ENCODE assay signal across 9 mouse cellular contexts in genomic region chr11:118212636-118213112, GRCm38 (mm10). TPM values are rescaled to one million over a fixed set of nuclear protein-coding genes. Genes with fewer than 3 reads are reported as not detected.
DNase-seq lines count a peak whose midpoint lies in the region; ATAC-seq and TF ChIP-seq lines count a peak whose summit lies in the region.
"Had no signal": no experiment of that assay in that cellular context is flagged by ENCODE, and none has a peak within 500 bp of the region (broad histone marks: within the 10 kb centered on the region; RNA-seq: fewer than 3 reads in every experiment).

No protein-coding gene starts in this region.

- no peak overlapping the region for H3K4me3 ChIP-seq in kidney, adult 2 months (ENCODE audit: insufficient read depth, low read depth, low read length)
- H3K4me3 ChIP-seq in forebrain, embryonic 14.5 days (ENCODE audit: low read depth, low read length) = no peak overlapping the region
- H3K4me3 ChIP-seq in macrophage (ENCODE audit: inconsistent target) = peak overlapping the region; percentile 26; the same call in 1 of the 2 replicates
- no peak overlapping the region for H3K4me3 ChIP-seq in midbrain, embryonic 15.5 days
- H3K4me3 ChIP-seq: lung, embryonic 15.5 days had no signal

- H3K4me2 ChIP-seq in forebrain, embryonic 14.5 days (ENCODE audit: low read length) = no peak overlapping the region
- H3K4me2 ChIP-seq in midbrain, embryonic 15.5 days = no peak overlapping the region
- H3K4me2 ChIP-seq: lung, embryonic 15.5 days had no signal

- TF ChIP-seq CTCF in kidney, adult 2 months (conservative IDR thresholded peaks at IDR 0.05; ENCODE audit: insufficient read depth, insufficient read length, low read depth, low read length) = no peak

- 42% methylated on average over 7 of the region's 7 CpGs for WGBS in kidney, adult 2 months
- 69% methylated on average over 7 of the region's 7 CpGs for WGBS in forebrain, embryonic 14.5 days
- WGBS in macrophage (ENCODE audit: missing documents) = 20% methylated on average over 7 of the region's 7 CpGs
- 62% methylated on average over 7 of the region's 7 CpGs for WGBS in midbrain, embryonic 15.5 days

- peak overlapping the region; percentile 4; the same call in 1 of the 2 replicates for H3K27ac ChIP-seq in kidney, adult 2 months (ENCODE audit: insufficient read depth, low read depth, low read length)
- H3K27ac ChIP-seq in forebrain, embryonic 14.5 days (ENCODE audit: low read depth, low read length) = 0 out of 2 replicates have a peak overlapping the region, but pooled peaks have one; percentile 27
- H3K27ac ChIP-seq in macrophage = peak overlapping the region; percentile 81
- H3K27ac ChIP-seq in midbrain, embryonic 15.5 days = no peak overlapping the region; the same call in 1 of the 2 replicates

- H3K27me3 ChIP-seq in kidney, adult 2 months (replicated peaks; ENCODE audit: control insufficient read depth, insufficient read depth, low read length) = no peaks in the 10 kb centered on the region
- H3K27me3 ChIP-seq in forebrain, embryonic 14.5 days (replicated peaks; ENCODE audit: control insufficient read depth, insufficient read depth, low read length) = no peaks in the 10 kb centered on the region
- no peaks in the 10 kb centered on the region for H3K27me3 ChIP-seq in midbrain, embryonic 15.5 days (replicated peaks)
- H3K27me3 ChIP-seq: lung, embryonic 15.5 days had no signal

- H3K4me1 ChIP-seq in kidney, adult 2 months (ENCODE audit: control insufficient read depth, insufficient read depth, low read length) = peaks cover 50% of the 10 kb centered on the region
- H3K4me1 ChIP-seq in forebrain, embryonic 14.5 days (ENCODE audit: control insufficient read depth, insufficient read depth, low read length) = peaks cover 35% of the 10 kb centered on the region
- H3K4me1 ChIP-seq in midbrain, embryonic 15.5 days = peaks cover 50% of the 10 kb centered on the region

- H3K9me3 ChIP-seq in forebrain, embryonic 14.5 days (replicated peaks; ENCODE audit: control insufficient read depth, low read length) = no peaks in the 10 kb centered on the region
- H3K9me3 ChIP-seq in midbrain, embryonic 15.5 days = no peaks in the 10 kb centered on the region
- H3K9me3 ChIP-seq: lung, embryonic 15.5 days had no signal

- ATAC-seq in forebrain, embryonic 14.5 days = no peak
- no peak for ATAC-seq in midbrain, embryonic 15.5 days (replicated peaks)

- TF ChIP-seq POLR2A in kidney, adult 2 months (IDR thresholded peaks at IDR 0.05; ENCODE audit: low read depth, low read length) = no peak

- no peaks in the 10 kb centered on the region for H3K36me3 ChIP-seq in kidney, adult 2 months (ENCODE audit: control insufficient read depth, insufficient read depth, low read length)
- no peaks in the 10 kb centered on the region for H3K36me3 ChIP-seq in forebrain, embryonic 14.5 days (ENCODE audit: control insufficient read depth, insufficient read depth, low read length)
- no peaks in the 10 kb centered on the region for H3K36me3 ChIP-seq in macrophage (ENCODE audit: inconsistent target)
- no peaks in the 10 kb centered on the region for H3K36me3 ChIP-seq in midbrain, embryonic 15.5 days (replicated peaks)
- H3K36me3 ChIP-seq: lung, embryonic 15.5 days had no signal

- peak; percentile 42 for DNase-seq in kidney, adult 2 months
- DNase-seq in kidney, adult 9 months = no peak
- DNase-seq in CD4-positive helper T cell, adult 2 months (ENCODE audit: low read depth, low spot score) = peak; percentile 39
- no peak for DNase-seq in forebrain, embryonic 14.5 days (ENCODE audit: low spot score)
- DNase-seq in kidney, adult 8-10 months = no peak
- no peak for DNase-seq in right cerebral cortex, postnatal 25 days

- peaks cover 92% of the 10 kb centered on the region for H3K79me2 ChIP-seq in macrophage (ENCODE audit: inconsistent target)

- no peak overlapping the region for H3K9ac ChIP-seq in forebrain, embryonic 14.5 days (ENCODE audit: low read length)
- no peak overlapping the region for H3K9ac ChIP-seq in midbrain, embryonic 15.5 days
- H3K9ac ChIP-seq: lung, embryonic 15.5 days had no signal

RNA-seq across cellular contexts. Expression of gene Cyth1, which starts 35.7 kb away (rescaled TPM):
- 18.9 and 19.5 TPM in 2 replicates for polyA plus RNA-seq in kidney, adult 2 months (2012; rRNA removed)
- polyA plus RNA-seq in forebrain, embryonic 14.5 days (2014; fragmentation: Nextera tagmentation; extraction: Ambion mirVana) = 21.9 and 24.8 TPM in 2 replicates
- 100 to 1,000 TPM in 22 of 26 experiments, 10 to 100 TPM in 4; 82.3 to 803 (median 180) TPM for total RNA-seq in macrophage (2018; cell fraction: chromatin; rRNA removed)
- 100 to 1,000 TPM in 4 of 26 experiments, 10 to 100 TPM in 22; 32.2 to 107 (median 58.3) TPM for total RNA-seq in macrophage (2018; cell fraction: cytosol; rRNA removed)
- total RNA-seq in macrophage (2018; cell fraction: nucleus; rRNA removed) = 100 to 1,000 TPM in 12 of 26 experiments, 10 to 100 TPM in 14; 39.3 to 441 (median 84.8) TPM
- 62.6 to 194 TPM (median 68.7 TPM) in 3 replicates for polyA plus RNA-seq in macrophage (2018)
- polyA plus RNA-seq in midbrain, embryonic 15.5 days (2015; fragmentation: Nextera tagmentation; extraction: Ambion mirVana) = 28.5 and 30.2 TPM in 2 replicates

Comparison
In these comparisons a context has a peak if more than half of its experiments do, and no peak if none do; other contexts are left out.
1. DNase-seq: peak in kidney, adult 2 months (single experiment) and CD4-positive helper T cell, adult 2 months (single experiment); none in kidney, adult 9 months (single experiment), forebrain, embryonic 14.5 days (single experiment), kidney, adult 8-10 months (0 of 2) and right cerebral cortex, postnatal 25 days (single experiment).